Mouse (Mus musculus): Measurements from ENCODE around the gene Ankrd44.

DNA sequence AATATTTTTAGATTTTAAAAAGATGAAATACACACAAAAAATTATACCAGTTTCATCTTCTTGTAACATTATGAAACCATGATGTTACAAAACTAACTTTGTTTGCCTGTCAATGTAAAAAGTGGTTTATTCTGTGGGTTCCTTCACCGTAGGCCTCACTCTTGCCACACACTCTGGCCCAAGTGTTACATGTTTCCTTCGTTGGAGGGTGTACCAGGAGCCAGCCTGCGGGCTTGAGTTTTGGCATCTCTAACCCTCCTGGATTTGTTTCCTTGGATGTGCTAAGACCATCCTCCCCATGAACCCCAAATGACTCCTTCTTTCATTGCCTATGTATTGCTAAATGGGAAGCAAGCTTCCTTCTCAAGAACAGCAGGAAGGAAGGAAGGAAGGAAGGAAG is 230.8 kb downstream of the Ankrd44 start:
- TF ChIP-seq POLR2A (IDR thresholded peaks at IDR 0.05; ENCODE audit: low read depth, low read length) (no peak), CTCF (IDR thresholded peaks at IDR 0.05; ENCODE audit: extremely low read depth, insufficient read length, insufficient replicate concordance, low read depth, low read length) (no peak)

All from small intestine, adult 2 months (tissue).